Mouse (Mus musculus): ENCODE measurements around the gene Sfrp2.

The Sfrp2 gene

GRCm38 (mm10) chr3:83765871-83766725, at the start of gene Sfrp2:
TSS of gene Sfrp2 (plus strand) at chr3:83766321.
- DNase-seq = no peak

GRCm38 (mm10) chr3:83717643-83718231, 48.4 kb upstream of the Sfrp2 start:
- no peak for DNase-seq

GRCm38 (mm10) chr3:83718662-83719061, 47.5 kb upstream of the Sfrp2 start:
- DNase-seq = no peak

GRCm38 (mm10) chr3:83728223-83728622, 37.9 kb upstream of the Sfrp2 start:
- no peak for DNase-seq

- DNase-seq = no peak
Observed at GRCm38 (mm10) chr3:83728675-83729390, 37.3 kb upstream of the Sfrp2 start.

GRCm38 (mm10) chr3:83733985-83734384, 32.1 kb upstream of the Sfrp2 start:
- no peak for DNase-seq

- no peak for DNase-seq
Observed at GRCm38 (mm10) chr3:83736980-83737379, 29.1 kb upstream of the Sfrp2 start.

GRCm38 (mm10) chr3:83740246-83740645, 25.9 kb upstream of the Sfrp2 start:
- no peak for DNase-seq

- no peak for DNase-seq
Observed at GRCm38 (mm10) chr3:83747276-83747675, 18.8 kb upstream of the Sfrp2 start.

- no peak for DNase-seq
Observed at GRCm38 (mm10) chr3:83747895-83748294, 18.2 kb upstream of the Sfrp2 start.

- DNase-seq = no peak
Observed at GRCm38 (mm10) chr3:83751625-83752024, 14.5 kb upstream of the Sfrp2 start.

GRCm38 (mm10) chr3:83752196-83752595, 13.9 kb upstream of the Sfrp2 start:
- no peak for DNase-seq

GRCm38 (mm10) chr3:83755043-83755635, 11.0 kb upstream of the Sfrp2 start:
- DNase-seq = no peak

GRCm38 (mm10) chr3:83755666-83756065, 10.5 kb upstream of the Sfrp2 start:
- no peak for DNase-seq

GRCm38 (mm10) chr3:83762361-83762760, 3.8 kb upstream of the Sfrp2 start:
- DNase-seq = no peak

- peak; percentile 38 to 50 for DNase-seq
Observed at GRCm38 (mm10) chr3:83763551-83764548, 2.3 kb upstream of the Sfrp2 start.

- no peak for DNase-seq
Observed at GRCm38 (mm10) chr3:83766726-83767070, 577 bp downstream of the Sfrp2 start.

- DNase-seq = no peak
Observed at GRCm38 (mm10) chr3:83767121-83767520, 1.0 kb downstream of the Sfrp2 start.

- DNase-seq = no peak
Observed at GRCm38 (mm10) chr3:83768293-83769035, 2.3 kb downstream of the Sfrp2 start.

GRCm38 (mm10) chr3:83769036-83769410, 2.9 kb downstream of the Sfrp2 start:
- no peak for DNase-seq

- DNase-seq = no peak
Observed at GRCm38 (mm10) chr3:83771160-83771869, 5.2 kb downstream of the Sfrp2 start.

Measured in cerebellum, postnatal 36 days (tissue).